Mouse (Mus musculus): ENCODE data around the gene Slc52a3. TPM values are rescaled to one million over a fixed set of nuclear protein-coding genes. Genes with fewer than 3 reads are reported as not detected.

Gene Slc52a3
- polyA plus RNA-seq (2014; fragmentation: Nextera tagmentation; extraction: Ambion mirVana) = 0.64 and 0.88 TPM in 2 replicates

- H3K27me3 ChIP-seq (ENCODE audit: control insufficient read depth, insufficient read depth, low read length) = peaks cover 24% of the 10 kb centered on the region
- H3K9ac ChIP-seq (ENCODE audit: low read length) = no peak within 1 kb of the TSS
- no peak within 1 kb of the TSS for H3K27ac ChIP-seq (ENCODE audit: low read depth, low read length)
- no peaks in the 10 kb centered on the region for H3K9me3 ChIP-seq (ENCODE audit: control insufficient read depth, low read length)
- no peak within 1 kb of the TSS for H3K4me3 ChIP-seq (ENCODE audit: low read depth, low read length)
- H3K4me1 ChIP-seq (ENCODE audit: control insufficient read depth, insufficient read depth, low read length) = peaks cover 10% of the 10 kb centered on the region
- ATAC-seq (ENCODE audit: low FRiP score) = peak; percentile 25; the same call in 1 of the 2 replicates
- no peaks in the 10 kb centered on the region for H3K36me3 ChIP-seq (ENCODE audit: control insufficient read depth, insufficient read depth, low read length)
- 6% methylated on average over 35 of the region's 35 CpGs for WGBS
- H3K4me2 ChIP-seq = no peak within 1 kb of the TSS
- peak; percentile 100 for DNase-seq (ENCODE audit: low spot score, missing footprints)
Observed at GRCm38 (mm10) chr2:151996229-151997189, at the start of gene Slc52a3. TSS of gene Slc52a3 (plus strand) at chr2:151996511.

DNA sequence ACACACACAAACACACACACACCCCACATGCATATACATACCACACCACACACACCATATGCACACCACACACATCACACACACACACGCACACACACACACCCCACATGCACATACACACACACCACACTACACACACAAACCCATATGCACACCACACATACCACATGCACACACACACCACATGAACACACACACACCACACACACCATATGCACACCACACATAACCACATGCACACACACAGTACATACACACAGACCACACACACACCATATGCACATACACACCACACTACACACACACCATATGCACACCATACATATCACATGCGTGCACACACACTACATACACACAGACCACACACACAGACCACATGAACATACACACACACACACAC lies 48.7 kb upstream of the Slc52a3 start:
- Histone ChIP-seq H3K4me3 (ENCODE audit: low read depth, low read length) (no peak overlapping the region), H3K9me3 (ENCODE audit: control insufficient read depth, low read length) (no peaks in the 10 kb centered on the region), H3K9ac (ENCODE audit: low read length) (no peak overlapping the region), H3K4me1 (ENCODE audit: control insufficient read depth, insufficient read depth, low read length) (no peaks in the 10 kb centered on the region), H3K36me3 (ENCODE audit: control insufficient read depth, insufficient read depth, low read length) (no peaks in the 10 kb centered on the region), H3K27me3 (ENCODE audit: control insufficient read depth, insufficient read depth, low read length) (no peaks in the 10 kb centered on the region; the same call in 1 of the 2 replicates), H3K4me2 (no peak overlapping the region), H3K27ac (ENCODE audit: low read depth, low read length) (no peak overlapping the region)
- ATAC-seq (ENCODE audit: low FRiP score) (no peak), DNase-seq (ENCODE audit: low spot score, missing footprints) (no peak)
- WGBS = 93% methylated on average over 2 of the region's 2 CpGs

DNA sequence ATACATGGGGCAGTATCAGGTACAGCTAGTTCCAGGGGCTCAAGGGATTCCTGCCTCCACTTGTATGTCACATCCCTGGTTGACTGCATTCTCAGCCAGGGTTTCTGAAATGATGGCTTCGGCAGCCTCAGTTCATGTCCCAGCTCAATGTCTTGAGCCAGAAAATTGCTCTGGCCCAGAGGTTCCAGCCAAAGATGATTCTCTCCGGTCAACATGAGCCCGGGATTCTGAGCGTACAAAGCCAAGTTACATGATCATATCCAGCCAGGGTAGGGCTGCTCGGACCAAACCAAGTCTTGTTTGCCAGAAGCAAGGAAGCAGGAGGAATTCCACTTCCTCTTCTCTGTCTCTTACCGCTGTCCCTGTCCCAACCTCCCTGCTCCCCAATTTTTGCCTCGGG lies 48.0 kb upstream of the Slc52a3 start:
- Histone ChIP-seq H3K4me3 (ENCODE audit: low read depth, low read length) (no peak overlapping the region), H3K9ac (ENCODE audit: low read length) (no peak overlapping the region), H3K4me1 (ENCODE audit: control insufficient read depth, insufficient read depth, low read length) (no peaks in the 10 kb centered on the region), H3K27ac (ENCODE audit: low read depth, low read length) (no peak overlapping the region), H3K27me3 (ENCODE audit: control insufficient read depth, insufficient read depth, low read length) (no peaks in the 10 kb centered on the region; the same call in 1 of the 2 replicates), H3K36me3 (ENCODE audit: control insufficient read depth, insufficient read depth, low read length) (no peaks in the 10 kb centered on the region), H3K4me2 (no peak overlapping the region), H3K9me3 (ENCODE audit: control insufficient read depth, low read length) (no peaks in the 10 kb centered on the region)
- ATAC-seq (ENCODE audit: low FRiP score) (no peak), DNase-seq (ENCODE audit: low spot score, missing footprints) (no peak)
- 85% methylated on average over 7 of the region's 7 CpGs for WGBS

DNA sequence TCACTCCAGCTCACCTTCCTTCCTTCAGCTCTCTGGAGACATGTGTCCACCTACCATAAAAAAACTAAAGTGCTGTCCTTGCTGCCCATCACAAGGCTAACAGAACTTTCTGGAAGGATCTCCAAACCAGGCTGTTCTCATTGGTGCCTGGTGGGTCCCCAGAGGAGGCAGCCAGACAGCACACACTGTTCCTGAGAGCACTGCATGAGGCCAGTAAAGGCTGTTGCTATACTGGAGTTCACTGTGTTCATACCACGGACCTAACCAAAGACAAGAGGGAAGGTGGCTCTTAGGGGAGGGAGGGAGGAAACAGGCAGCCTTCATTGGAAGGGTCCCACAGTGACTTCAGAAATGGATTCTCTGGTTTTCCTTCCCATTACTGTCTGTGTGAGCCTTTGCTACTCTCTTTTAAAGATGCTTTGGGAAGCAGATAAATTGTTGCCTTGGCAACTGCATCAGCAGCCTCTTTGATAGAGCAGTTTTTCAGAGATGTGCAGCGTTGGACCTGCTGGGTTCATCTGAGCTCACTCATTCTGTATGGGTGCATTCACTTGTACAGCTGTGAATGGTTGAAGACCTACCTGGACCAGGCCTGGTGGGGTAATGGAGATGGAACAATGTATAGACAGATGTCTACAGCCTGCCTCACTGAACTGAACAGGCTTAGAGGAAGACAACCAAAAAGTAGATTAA lies 47.1 kb upstream of the Slc52a3 start:
- no peak for DNase-seq (ENCODE audit: low spot score, missing footprints)
- H3K4me3 ChIP-seq (ENCODE audit: low read depth, low read length) = no peak overlapping the region
- no peak for ATAC-seq (ENCODE audit: low FRiP score)

GRCm38 (mm10) chr2:151953665-151954064 lies 42.6 kb upstream of the Slc52a3 start:
- H3K9me3 ChIP-seq (ENCODE audit: control insufficient read depth, low read length) = no peaks in the 10 kb centered on the region
- H3K4me1 ChIP-seq (ENCODE audit: control insufficient read depth, insufficient read depth, low read length) = no peaks in the 10 kb centered on the region
- H3K27me3 ChIP-seq (ENCODE audit: control insufficient read depth, insufficient read depth, low read length) = no peaks in the 10 kb centered on the region
- H3K27ac ChIP-seq (ENCODE audit: low read depth, low read length) = no peak overlapping the region
- WGBS = 88% methylated on average over 8 of the region's 8 CpGs
- H3K9ac ChIP-seq (ENCODE audit: low read length) = no peak overlapping the region
- DNase-seq (ENCODE audit: low spot score, missing footprints) (no peak), ATAC-seq (ENCODE audit: low FRiP score) (no peak)
- H3K36me3 ChIP-seq (ENCODE audit: control insufficient read depth, insufficient read depth, low read length) = no peaks in the 10 kb centered on the region
- H3K4me3 ChIP-seq (ENCODE audit: low read depth, low read length) = no peak overlapping the region
- H3K4me2 ChIP-seq = no peak overlapping the region

More for the DNA sequence above, 47.1 kb upstream of the Slc52a3 start:
- Histone ChIP-seq H3K36me3 (ENCODE audit: control insufficient read depth, insufficient read depth, low read length) (no peaks in the 10 kb centered on the region), H3K9me3 (ENCODE audit: control insufficient read depth, low read length) (no peaks in the 10 kb centered on the region), H3K27ac (ENCODE audit: low read depth, low read length) (no peak overlapping the region), H3K27me3 (ENCODE audit: control insufficient read depth, insufficient read depth, low read length) (no peaks in the 10 kb centered on the region), H3K4me2 (no peak overlapping the region), H3K4me1 (ENCODE audit: control insufficient read depth, insufficient read depth, low read length) (no peaks in the 10 kb centered on the region), H3K9ac (ENCODE audit: low read length) (no peak overlapping the region)
- 75% methylated on average over 2 of the region's 2 CpGs for WGBS

- Histone ChIP-seq H3K4me1 (ENCODE audit: control insufficient read depth, insufficient read depth, low read length) (peaks cover 1% of the 10 kb centered on the region), H3K27ac (ENCODE audit: low read depth, low read length) (no peak overlapping the region), H3K4me3 (ENCODE audit: low read depth, low read length) (no peak overlapping the region), H3K9me3 (ENCODE audit: control insufficient read depth, low read length) (no peaks in the 10 kb centered on the region), H3K36me3 (ENCODE audit: control insufficient read depth, insufficient read depth, low read length) (no peaks in the 10 kb centered on the region), H3K27me3 (ENCODE audit: control insufficient read depth, insufficient read depth, low read length) (no peaks in the 10 kb centered on the region), H3K9ac (ENCODE audit: low read length) (no peak overlapping the region), H3K4me2 (no peak overlapping the region)
- 77% methylated on average over 4 of the region's 4 CpGs for WGBS
- DNase-seq (ENCODE audit: low spot score, missing footprints) (peak; percentile 57), ATAC-seq (ENCODE audit: low FRiP score) (no peak)
Observed at GRCm38 (mm10) chr2:151956500-151957137, 39.7 kb upstream of the Slc52a3 start.

DNA sequence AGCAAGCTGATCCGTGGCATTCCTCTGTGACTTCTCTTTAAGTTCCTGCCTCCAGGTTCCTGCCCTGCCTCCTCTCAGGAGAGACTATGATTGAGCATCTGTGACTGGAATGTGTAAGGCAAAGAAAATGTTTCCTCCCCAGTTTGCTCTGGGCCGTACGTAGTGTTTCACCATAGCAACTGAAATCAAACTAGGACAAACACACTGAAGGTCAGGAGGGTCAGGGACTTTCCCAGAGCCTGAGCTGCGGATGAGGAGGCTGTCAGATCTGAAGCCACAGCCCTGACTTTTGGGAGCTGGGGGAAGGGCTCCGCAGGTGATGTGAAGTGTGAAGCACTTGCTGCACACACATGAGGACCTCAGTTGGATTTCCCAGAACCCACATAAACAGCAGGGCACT lies 37.0 kb upstream of the Slc52a3 start:
- whole genome bisulfite sequencing = 30% methylated on average over 5 of the region's 5 CpGs
- no peak for DNase-seq (ENCODE audit: low spot score, missing footprints)
- no peaks in the 10 kb centered on the region for H3K9me3 ChIP-seq (ENCODE audit: control insufficient read depth, low read length)

DNA sequence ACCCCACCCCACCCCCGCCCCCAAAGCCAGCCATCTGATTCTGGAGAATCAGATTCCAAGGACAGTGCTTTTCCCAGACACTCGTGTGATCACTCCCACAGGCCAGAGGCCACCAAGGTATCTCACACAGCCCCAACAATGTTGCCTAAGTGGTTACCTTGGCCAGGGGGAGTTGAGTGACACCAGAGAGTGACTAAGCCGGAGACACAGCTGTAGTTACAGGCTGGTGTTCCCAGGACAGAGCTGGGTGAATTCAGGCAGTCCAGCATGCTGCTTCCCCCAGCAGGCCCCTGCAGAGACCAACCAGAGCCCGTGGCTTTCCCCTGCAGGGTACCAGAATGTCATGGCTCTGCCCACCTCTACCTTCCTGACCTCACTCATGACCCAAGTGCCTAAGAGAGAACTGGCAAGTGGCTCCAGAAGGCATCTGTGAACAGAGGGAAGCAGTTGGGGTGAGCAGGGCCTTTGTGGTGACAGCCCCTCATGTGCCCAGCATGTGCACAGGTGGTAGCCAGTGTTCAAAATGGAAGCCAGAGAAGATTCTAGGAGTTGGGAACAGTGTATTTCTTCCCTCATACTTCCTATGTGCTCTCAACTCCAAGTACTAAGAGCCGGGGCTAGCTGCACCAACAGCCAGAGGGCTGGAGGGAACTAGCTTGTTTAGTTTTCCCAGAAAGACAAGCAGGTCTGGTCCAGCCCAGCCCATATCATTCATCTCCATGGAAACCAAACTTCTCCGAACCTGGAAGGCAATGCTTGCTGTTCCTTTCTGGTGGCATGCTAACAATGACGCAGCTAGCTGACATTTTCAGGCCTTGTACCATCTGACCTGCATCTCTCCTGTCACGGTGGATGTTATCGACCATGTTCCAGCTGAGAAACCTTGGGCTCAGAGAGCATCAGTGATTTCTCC lies 34.8 kb upstream of the Slc52a3 start:
- H3K9ac ChIP-seq (ENCODE audit: low read length) = no peak overlapping the region
- no peaks in the 10 kb centered on the region for H3K36me3 ChIP-seq (ENCODE audit: control insufficient read depth, insufficient read depth, low read length)
- H3K27me3 ChIP-seq (ENCODE audit: control insufficient read depth, insufficient read depth, low read length) = no peaks in the 10 kb centered on the region
- WGBS = 37% methylated on average over 9 of the region's 9 CpGs
- no peak for DNase-seq (ENCODE audit: low spot score, missing footprints)
- H3K9me3 ChIP-seq (ENCODE audit: control insufficient read depth, low read length) = no peaks in the 10 kb centered on the region
- peaks cover 30% of the 10 kb centered on the region for H3K4me1 ChIP-seq (ENCODE audit: control insufficient read depth, insufficient read depth, low read length)
- no peak overlapping the region for H3K4me3 ChIP-seq (ENCODE audit: low read depth, low read length)
- no peak for ATAC-seq (ENCODE audit: low FRiP score)
- H3K4me2 ChIP-seq = no peak overlapping the region
- H3K27ac ChIP-seq (ENCODE audit: low read depth, low read length) = peak overlapping the region; percentile 35

More for the DNA sequence above, 37.0 kb upstream of the Slc52a3 start:
- peaks cover 18% of the 10 kb centered on the region for H3K4me1 ChIP-seq (ENCODE audit: control insufficient read depth, insufficient read depth, low read length)
- ATAC-seq (ENCODE audit: low FRiP score) = no peak
- no peak overlapping the region for H3K9ac ChIP-seq (ENCODE audit: low read length)
- no peaks in the 10 kb centered on the region for H3K36me3 ChIP-seq (ENCODE audit: control insufficient read depth, insufficient read depth, low read length)
- no peak overlapping the region for H3K4me2 ChIP-seq
- H3K27ac ChIP-seq (ENCODE audit: low read depth, low read length) = no peak overlapping the region
- no peaks in the 10 kb centered on the region for H3K27me3 ChIP-seq (ENCODE audit: control insufficient read depth, insufficient read depth, low read length)
- no peak overlapping the region for H3K4me3 ChIP-seq (ENCODE audit: low read depth, low read length)

Measured in midbrain, embryonic 11.5 days (tissue).